Mouse (Mus musculus): ENCODE data around the gene Spred2.

- TF ChIP-seq EP300 (IDR thresholded peaks at IDR 0.05; ENCODE audit: low read depth) (no peak), CTCF (IDR thresholded peaks at IDR 0.05; ENCODE audit: low read depth) (no peak)
These were observed 49.0 kb downstream of the Spred2 start for GRCm38 (mm10) chr11:19973032-19973790.
